Mouse (Mus musculus): ENCODE results near the gene Muc5b. TPM values are rescaled to one million over a fixed set of nuclear protein-coding genes. Genes with fewer than 3 reads are reported as not detected.

Muc5b gene
- polyA plus RNA-seq, 1 experiment from 2014 or later: 0.01 TPM

DNA sequence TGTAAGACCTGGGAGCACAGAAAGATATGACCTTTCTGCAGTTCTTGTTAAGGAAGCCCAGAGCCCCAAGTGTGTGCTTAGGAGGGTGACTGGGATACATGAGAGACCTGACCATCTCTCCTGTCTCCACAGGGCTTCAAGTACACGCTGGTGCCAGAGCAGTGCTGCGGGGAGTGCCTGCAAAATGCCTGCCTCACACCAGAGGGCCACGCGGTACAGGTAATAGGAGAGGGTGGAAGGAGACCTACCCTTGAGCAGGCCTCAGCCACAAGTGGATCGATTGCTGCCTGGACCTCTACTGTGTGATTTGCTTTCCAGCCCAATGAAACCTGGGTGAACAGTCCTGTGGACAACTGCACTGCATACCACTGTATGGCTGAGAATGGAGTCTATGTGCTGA, 31.7 kb downstream of the Muc5b start:
- 84% methylated on average over 5 of the region's 5 CpGs for WGBS

GRCm38 (mm10) chr7:141874891-141875290, 36.0 kb downstream of the Muc5b start:
- Histone ChIP-seq H3K9ac (ENCODE audit: low read depth, low read length) (no peak overlapping the region), H3K4me3 (ENCODE audit: low read length) (no peak overlapping the region), H3K27me3 (ENCODE audit: control insufficient read depth, insufficient read depth, low read length) (no peaks in the 10 kb centered on the region), H3K36me3 (ENCODE audit: control insufficient read depth, insufficient read depth, low read length) (peaks cover 18% of the 10 kb centered on the region; the same call in 1 of the 2 replicates), H3K4me2 (replicated peaks; ENCODE audit: low read depth, low read length) (no peak overlapping the region), H3K27ac (ENCODE audit: low read depth, low read length) (no peak overlapping the region), H3K9me3 (ENCODE audit: control insufficient read depth, low read length) (no peaks in the 10 kb centered on the region), H3K4me1 (ENCODE audit: control insufficient read depth, insufficient read depth, low read length) (no peaks in the 10 kb centered on the region)
- ATAC-seq (ENCODE audit: low FRiP score, low TSS enrichment): no peak
- WGBS: 86% methylated on average over 5 of the region's 5 CpGs

More for the DNA sequence above, 31.7 kb downstream of the Muc5b start:
- Histone ChIP-seq H3K36me3 (ENCODE audit: control insufficient read depth, insufficient read depth, low read length) (peaks cover 14% of the 10 kb centered on the region; the same call in 1 of the 2 replicates), H3K9ac (ENCODE audit: low read depth, low read length) (no peak overlapping the region), H3K4me2 (replicated peaks; ENCODE audit: low read depth, low read length) (no peak overlapping the region), H3K27ac (ENCODE audit: low read depth, low read length) (no peak overlapping the region), H3K27me3 (ENCODE audit: control insufficient read depth, insufficient read depth, low read length) (no peaks in the 10 kb centered on the region), H3K9me3 (ENCODE audit: control insufficient read depth, low read length) (no peaks in the 10 kb centered on the region), H3K4me1 (ENCODE audit: control insufficient read depth, insufficient read depth, low read length) (no peaks in the 10 kb centered on the region), H3K4me3 (ENCODE audit: low read length) (no peak overlapping the region)
- ATAC-seq (ENCODE audit: low FRiP score, low TSS enrichment): no peak

DNA sequence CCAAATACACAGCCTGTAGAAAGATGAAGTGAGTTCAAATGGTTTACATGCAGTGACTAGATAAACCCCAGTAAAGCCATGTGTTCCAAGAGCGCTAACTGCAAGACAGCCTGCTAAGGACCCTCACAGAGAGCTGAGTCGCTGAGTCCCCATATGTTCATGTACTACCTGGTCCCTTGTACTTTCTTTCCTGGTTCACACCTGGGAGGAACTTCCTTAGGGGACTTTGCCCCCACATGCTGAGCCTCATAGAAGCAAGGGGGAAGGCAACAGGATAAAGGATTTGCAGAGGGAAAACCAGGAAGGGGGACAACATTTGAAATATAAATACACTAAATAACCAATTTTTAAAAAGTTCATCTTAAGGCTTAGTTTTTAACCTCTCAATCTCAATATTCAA, 39.9 kb downstream of the Muc5b start:
- H3K9ac ChIP-seq (ENCODE audit: low read depth, low read length): no peak overlapping the region
- WGBS: 91% methylated on average over 2 of the region's 2 CpGs
- no peak overlapping the region for H3K4me3 ChIP-seq (ENCODE audit: low read length)
- no peaks in the 10 kb centered on the region for H3K9me3 ChIP-seq (ENCODE audit: control insufficient read depth, low read length)
- H3K4me2 ChIP-seq (replicated peaks; ENCODE audit: low read depth, low read length): no peak overlapping the region
- H3K4me1 ChIP-seq (ENCODE audit: control insufficient read depth, insufficient read depth, low read length): no peaks in the 10 kb centered on the region
- H3K27me3 ChIP-seq (ENCODE audit: control insufficient read depth, insufficient read depth, low read length): no peaks in the 10 kb centered on the region
- no peak overlapping the region for H3K27ac ChIP-seq (ENCODE audit: low read depth, low read length)
- H3K36me3 ChIP-seq (ENCODE audit: control insufficient read depth, insufficient read depth, low read length): peaks cover 43% of the 10 kb centered on the region
- ATAC-seq (ENCODE audit: low FRiP score, low TSS enrichment): no peak

GRCm38 (mm10) chr7:141892151-141892550, 53.3 kb downstream of the Muc5b start:
- no peak overlapping the region for H3K4me3 ChIP-seq (ENCODE audit: low read length)
- no peak overlapping the region for H3K9ac ChIP-seq (ENCODE audit: low read depth, low read length)
- 97% methylated on average over 7 of the region's 7 CpGs for WGBS
- ATAC-seq (ENCODE audit: low FRiP score, low TSS enrichment): no peak
- no peaks in the 10 kb centered on the region for H3K9me3 ChIP-seq (ENCODE audit: control insufficient read depth, low read length)
- peaks cover 51% of the 10 kb centered on the region for H3K36me3 ChIP-seq (ENCODE audit: control insufficient read depth, insufficient read depth, low read length)
- H3K27ac ChIP-seq (ENCODE audit: low read depth, low read length): no peak overlapping the region
- no peaks in the 10 kb centered on the region for H3K4me1 ChIP-seq (ENCODE audit: control insufficient read depth, insufficient read depth, low read length)
- no peak overlapping the region for H3K4me2 ChIP-seq (replicated peaks; ENCODE audit: low read depth, low read length)
- no peaks in the 10 kb centered on the region for H3K27me3 ChIP-seq (ENCODE audit: control insufficient read depth, insufficient read depth, low read length)

GRCm38 (mm10) chr7:141901825-141902224, 63.0 kb downstream of the Muc5b start:
- under 1% methylated on average over 16 of the region's 16 CpGs for WGBS
- peak; percentile 41 for ATAC-seq (ENCODE audit: low FRiP score, low TSS enrichment)
- H3K4me1 ChIP-seq (ENCODE audit: control insufficient read depth, insufficient read depth, low read length): peaks cover 17% of the 10 kb centered on the region

GRCm38 (mm10) chr7:141902269-141902729, 63.4 kb downstream of the Muc5b start:
- ATAC-seq (ENCODE audit: low FRiP score, low TSS enrichment): peak; percentile 98
- Histone ChIP-seq H3K9me3 (ENCODE audit: control insufficient read depth, low read length) (no peaks in the 10 kb centered on the region; the same call in 1 of the 2 replicates), H3K4me3 (ENCODE audit: low read length) (peak overlapping the region; percentile 87), H3K27ac (ENCODE audit: low read depth, low read length) (no peak overlapping the region), H3K36me3 (ENCODE audit: control insufficient read depth, insufficient read depth, low read length) (no peaks in the 10 kb centered on the region), H3K4me1 (ENCODE audit: control insufficient read depth, insufficient read depth, low read length) (peaks cover 17% of the 10 kb centered on the region), H3K4me2 (replicated peaks; ENCODE audit: low read depth, low read length) (peak overlapping the region; percentile 57), H3K27me3 (ENCODE audit: control insufficient read depth, insufficient read depth, low read length) (no peaks in the 10 kb centered on the region; the same call in 1 of the 2 replicates), H3K9ac (ENCODE audit: low read depth, low read length) (peak overlapping the region; percentile 94)
- under 1% methylated on average over 43 of the region's 44 CpGs for WGBS

More at GRCm38 (mm10) chr7:141901825-141902224, 63.0 kb downstream of the Muc5b start:
- H3K9ac ChIP-seq (ENCODE audit: low read depth, low read length): peak overlapping the region; percentile 94
- no peaks in the 10 kb centered on the region; the same call in 1 of the 2 replicates for H3K27me3 ChIP-seq (ENCODE audit: control insufficient read depth, insufficient read depth, low read length)
- no peak overlapping the region for H3K27ac ChIP-seq (ENCODE audit: low read depth, low read length)
- peak overlapping the region; percentile 57 for H3K4me2 ChIP-seq (replicated peaks; ENCODE audit: low read depth, low read length)
- H3K4me3 ChIP-seq (ENCODE audit: low read length): peak overlapping the region; percentile 87
- no peaks in the 10 kb centered on the region for H3K36me3 ChIP-seq (ENCODE audit: control insufficient read depth, insufficient read depth, low read length)
- H3K9me3 ChIP-seq (ENCODE audit: control insufficient read depth, low read length): no peaks in the 10 kb centered on the region; the same call in 1 of the 2 replicates

GRCm38 (mm10) chr7:141902791-141903190, 63.9 kb downstream of the Muc5b start:
- Histone ChIP-seq H3K4me2 (replicated peaks; ENCODE audit: low read depth, low read length) (peak overlapping the region; percentile 55), H3K27me3 (ENCODE audit: control insufficient read depth, insufficient read depth, low read length) (no peaks in the 10 kb centered on the region; the same call in 1 of the 2 replicates), H3K9ac (ENCODE audit: low read depth, low read length) (peak overlapping the region; percentile 35; the same call in 1 of the 2 replicates), H3K27ac (ENCODE audit: low read depth, low read length) (no peak overlapping the region), H3K9me3 (ENCODE audit: control insufficient read depth, low read length) (no peaks in the 10 kb centered on the region; the same call in 1 of the 2 replicates), H3K4me1 (ENCODE audit: control insufficient read depth, insufficient read depth, low read length) (peaks cover 17% of the 10 kb centered on the region), H3K36me3 (ENCODE audit: control insufficient read depth, insufficient read depth, low read length) (no peaks in the 10 kb centered on the region), H3K4me3 (ENCODE audit: low read length) (peak overlapping the region; percentile 87)
- no peak for ATAC-seq (ENCODE audit: low FRiP score, low TSS enrichment)
- WGBS: 70% methylated on average over 4 of the region's 4 CpGs

DNA sequence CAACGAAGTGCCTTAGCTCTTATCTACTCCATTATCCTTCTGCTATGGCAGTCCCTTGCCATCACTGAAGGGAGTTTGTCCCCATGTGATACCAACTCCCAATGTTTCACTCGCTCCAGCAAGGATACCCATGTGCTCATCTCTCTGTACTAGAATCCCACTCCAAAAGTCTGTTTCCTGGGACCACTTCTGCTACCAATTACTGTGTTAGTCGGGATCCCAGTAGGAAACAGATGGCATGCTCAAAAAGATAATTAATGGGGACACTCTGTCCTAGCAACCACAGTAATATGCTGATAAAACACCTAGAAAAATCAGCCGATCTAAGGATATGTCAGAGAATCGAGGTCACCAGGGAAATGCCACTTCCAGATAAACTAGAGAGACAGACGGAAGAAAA, 69.7 kb downstream of the Muc5b start:
- Histone ChIP-seq H3K36me3 (ENCODE audit: control insufficient read depth, insufficient read depth, low read length) (no peaks in the 10 kb centered on the region), H3K4me3 (ENCODE audit: low read length) (no peak overlapping the region), H3K27ac (ENCODE audit: low read depth, low read length) (no peak overlapping the region), H3K27me3 (ENCODE audit: control insufficient read depth, insufficient read depth, low read length) (peaks cover 8% of the 10 kb centered on the region; the same call in 1 of the 2 replicates), H3K9me3 (ENCODE audit: control insufficient read depth, low read length) (no peaks in the 10 kb centered on the region; the same call in 1 of the 2 replicates), H3K4me2 (replicated peaks; ENCODE audit: low read depth, low read length) (no peak overlapping the region), H3K9ac (ENCODE audit: low read depth, low read length) (no peak overlapping the region), H3K4me1 (ENCODE audit: control insufficient read depth, insufficient read depth, low read length) (no peaks in the 10 kb centered on the region)
- WGBS: 81% methylated on average over 6 of the region's 6 CpGs
- ATAC-seq (ENCODE audit: low FRiP score, low TSS enrichment): no peak

GRCm38 (mm10) chr7:141911305-141911704, 72.4 kb downstream of the Muc5b start:
- no peak overlapping the region for H3K4me3 ChIP-seq (ENCODE audit: low read length)
- WGBS: 55% methylated on average over 3 of the region's 3 CpGs

More at GRCm38 (mm10) chr7:141911305-141911704, 72.4 kb downstream of the Muc5b start:
- H3K36me3 ChIP-seq (ENCODE audit: control insufficient read depth, insufficient read depth, low read length): no peaks in the 10 kb centered on the region
- no peaks in the 10 kb centered on the region for H3K9me3 ChIP-seq (ENCODE audit: control insufficient read depth, low read length)
- peaks cover 13% of the 10 kb centered on the region; the same call in 1 of the 2 replicates for H3K27me3 ChIP-seq (ENCODE audit: control insufficient read depth, insufficient read depth, low read length)
- H3K9ac ChIP-seq (ENCODE audit: low read depth, low read length): no peak overlapping the region
- ATAC-seq (ENCODE audit: low FRiP score, low TSS enrichment): no peak
- H3K4me2 ChIP-seq (replicated peaks; ENCODE audit: low read depth, low read length): no peak overlapping the region
- no peak overlapping the region for H3K27ac ChIP-seq (ENCODE audit: low read depth, low read length)
- no peaks in the 10 kb centered on the region for H3K4me1 ChIP-seq (ENCODE audit: control insufficient read depth, insufficient read depth, low read length)
